Mouse (Mus musculus) cerebellum, adult 8-10 months (tissue): Measurements from ENCODE around the gene Tecrl.

Source experiments
- DNase-seq: peaks from one replicate; pipeline ENCODE4 v3.0.0; 2022

The Tecrl gene

DNA sequence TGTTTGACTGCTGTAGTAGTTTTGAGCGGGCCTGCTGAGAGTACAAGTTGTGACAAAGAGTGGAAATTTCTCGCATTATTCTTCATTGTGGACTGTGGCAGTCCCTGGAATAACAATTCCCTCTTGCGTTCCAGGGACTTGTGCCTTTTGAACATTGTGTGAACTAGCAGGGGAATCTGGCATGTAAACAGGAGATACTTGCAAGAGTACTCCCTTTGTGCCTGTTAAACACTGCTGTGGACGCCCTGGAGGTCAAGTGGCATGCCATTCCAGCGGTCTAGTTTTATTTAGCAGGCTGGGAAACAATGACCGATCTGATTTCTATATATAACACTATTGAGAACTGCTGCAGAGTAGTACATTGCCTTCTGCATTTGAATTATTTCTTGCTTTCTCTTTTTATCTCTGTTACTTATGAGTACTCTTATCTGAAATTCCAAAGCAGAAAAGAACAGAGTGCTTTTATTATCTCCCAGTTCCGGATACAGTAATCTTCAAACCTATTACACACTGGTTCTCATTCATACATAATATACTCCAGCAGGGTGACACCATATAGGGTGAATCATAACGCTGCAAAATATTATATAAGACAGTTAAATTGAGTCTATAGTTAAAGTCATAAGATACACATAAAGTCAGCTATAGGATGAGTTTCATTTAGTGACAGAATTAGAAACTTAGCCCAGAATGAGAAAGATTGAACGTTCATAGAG is at the start of gene Tecrl:
Gene Tecrl, minus strand, starts transcription at position 350 of the 716 bp plus-strand sequence.
- DNase-seq = no peak

DNA sequence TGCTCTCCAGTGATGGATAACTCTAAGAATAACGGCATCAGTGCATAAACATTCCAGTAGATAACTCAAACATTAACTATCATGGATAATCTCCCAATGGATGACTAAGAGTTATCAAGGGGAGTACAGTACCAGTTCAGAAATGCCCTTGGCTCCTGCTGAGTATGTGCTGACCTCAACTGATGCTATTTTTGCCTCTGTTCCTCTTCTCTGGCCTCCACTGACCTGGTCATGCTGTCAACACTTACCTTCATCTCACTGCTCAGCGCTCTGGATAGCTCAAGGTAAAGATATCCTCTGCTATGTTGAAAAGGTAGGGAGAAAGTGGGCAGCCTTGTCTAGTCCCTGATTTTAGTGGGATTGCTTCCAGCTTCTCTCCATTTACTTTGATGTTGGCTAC is 30.0 kb upstream of the Tecrl start:
- no peak for DNase-seq

DNA sequence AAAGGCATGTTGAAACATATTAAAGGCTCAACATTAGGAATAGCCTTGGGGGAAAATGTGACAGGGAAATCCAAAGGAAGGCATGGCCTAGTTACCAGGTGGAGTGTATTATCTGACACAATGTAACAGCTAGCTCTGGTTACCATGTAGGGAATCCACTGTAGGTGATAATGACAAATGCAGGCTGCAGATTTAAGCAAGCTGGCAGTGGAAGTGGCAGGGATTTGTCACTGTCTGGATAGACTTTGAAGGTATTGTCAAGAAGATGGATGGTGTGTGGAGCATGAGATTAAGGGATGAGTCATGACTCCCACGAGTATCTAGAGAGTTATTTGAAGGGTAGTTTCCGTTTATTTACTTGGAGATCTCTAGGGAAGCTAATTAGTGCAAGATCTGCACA is 3.4 kb downstream of the Tecrl start:
- DNase-seq = no peak

DNA sequence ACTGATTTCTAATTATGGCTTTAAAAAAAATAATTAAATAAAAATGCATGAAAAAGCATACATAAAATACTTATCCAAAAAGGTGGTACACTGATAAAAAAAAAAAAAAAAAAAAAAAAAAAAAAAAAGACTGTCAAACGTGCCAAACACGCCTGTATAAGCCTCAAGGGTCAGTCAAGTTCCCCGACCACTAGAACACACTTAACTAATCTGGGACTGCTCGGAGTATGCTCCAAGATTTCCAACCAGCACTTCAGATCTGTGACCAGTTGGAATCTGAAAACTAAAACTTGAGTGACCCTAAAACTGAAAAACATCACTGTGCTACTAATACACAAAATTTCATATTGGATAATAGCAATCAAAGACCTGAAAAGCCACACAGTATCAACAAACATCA is 15.9 kb downstream of the Tecrl start:
- DNase-seq = no peak

DNA sequence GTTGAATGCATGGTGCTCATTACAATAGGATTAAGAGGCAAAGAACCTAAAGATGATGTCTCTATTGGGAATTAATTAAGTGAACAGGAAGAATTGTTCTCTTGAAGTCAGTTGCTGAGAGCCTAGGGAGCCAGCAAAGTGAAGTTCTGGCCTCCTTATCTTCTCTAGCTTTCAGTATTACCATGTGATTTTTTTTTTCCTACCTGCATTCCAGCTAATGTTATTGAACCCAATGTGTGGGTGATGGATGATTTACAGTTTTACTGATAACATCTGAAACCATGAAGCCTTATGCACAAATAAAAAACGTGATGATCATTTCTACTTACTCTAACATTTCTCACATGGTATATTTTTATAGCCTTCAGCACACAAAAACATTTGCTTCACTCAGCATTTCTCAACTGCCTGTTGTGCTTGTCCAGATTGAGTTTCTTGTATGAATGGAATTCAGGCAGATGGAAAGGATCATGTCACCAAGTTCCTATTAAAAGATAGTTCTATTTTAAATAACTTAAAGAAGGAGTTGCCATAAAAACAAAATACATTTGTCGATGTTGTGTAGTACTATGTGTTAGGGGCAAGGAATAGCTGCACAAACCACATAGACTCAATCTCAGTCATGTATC is 87.7 kb downstream of the Tecrl start:
- no peak for DNase-seq

DNA sequence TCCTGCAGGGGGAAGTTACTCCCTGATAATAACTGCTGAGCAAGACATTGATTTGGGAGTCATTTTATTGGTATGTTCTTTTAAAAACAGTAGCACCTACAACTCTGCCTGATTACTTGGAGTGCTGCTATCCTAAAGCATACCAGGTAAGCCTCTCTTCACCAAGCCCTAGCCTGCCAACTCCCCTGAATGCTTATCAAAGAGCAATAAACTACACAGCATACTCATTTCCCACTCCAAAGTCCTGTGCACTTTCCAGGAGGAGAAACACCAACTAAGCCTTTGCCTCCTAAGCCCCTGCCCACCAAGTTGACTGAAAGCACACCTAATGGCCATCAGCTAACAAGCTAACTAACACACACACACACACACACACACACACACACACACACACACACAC is 94.9 kb downstream of the Tecrl start:
- no peak for DNase-seq

DNA sequence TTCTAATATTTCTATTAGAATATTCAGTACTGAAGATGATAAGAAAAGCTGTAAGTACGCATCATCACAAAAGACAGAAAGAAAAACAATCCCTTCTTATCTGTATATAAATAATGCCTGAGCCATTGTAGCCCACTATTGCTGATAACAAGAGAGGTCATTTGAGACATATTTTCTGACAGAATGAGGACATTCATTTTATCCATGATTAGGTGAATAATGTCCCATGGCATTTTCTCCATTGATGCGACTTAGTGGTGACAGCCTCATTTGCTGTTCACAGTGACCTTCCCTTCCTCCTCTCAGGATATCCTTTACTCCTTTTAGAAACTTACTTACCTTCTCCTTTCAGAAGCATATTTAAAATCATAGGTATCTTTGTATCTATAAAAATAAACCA is 100.9 kb downstream of the Tecrl start:
- no peak for DNase-seq

DNA sequence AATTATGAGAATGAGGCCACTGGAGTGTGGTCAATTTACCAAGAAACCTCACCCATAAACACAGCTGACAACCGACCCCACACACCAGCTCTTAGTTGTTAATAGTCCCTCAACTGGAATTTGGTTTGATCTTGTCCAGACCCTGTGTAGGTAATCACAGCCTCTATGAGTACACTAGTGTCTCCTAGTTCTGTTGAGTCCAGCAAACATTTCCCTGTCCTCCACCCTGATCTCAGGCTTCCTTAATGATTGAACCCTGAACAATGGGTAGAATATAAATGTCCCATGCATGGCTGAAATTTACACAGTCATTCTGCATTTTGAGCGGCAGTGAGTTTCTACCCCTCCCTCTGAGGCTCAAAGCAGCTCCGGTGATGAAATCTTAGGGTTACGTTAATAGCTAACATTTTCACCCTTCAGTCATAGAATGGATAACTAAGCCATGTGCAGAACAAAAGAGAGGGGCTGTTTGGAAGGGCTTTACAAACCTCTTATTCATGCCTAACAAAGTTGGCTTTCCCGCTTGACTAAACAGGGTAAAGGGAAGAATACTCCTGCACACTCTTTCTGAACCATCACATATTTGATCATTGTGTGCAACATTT is 116.0 kb downstream of the Tecrl start:
- DNase-seq = no peak
